Mouse (Mus musculus) thymus, postnatal 0 days (tissue): Measurements from ENCODE around the gene Fuca2. TPM values are rescaled to one million over a fixed set of nuclear protein-coding genes. Genes with fewer than 3 reads are reported as not detected.
"Not testable (repeated sequence)": the region's sequence is repeated elsewhere in the genome, so short reads cannot be mapped to it uniquely, and the experiment has no call there.

Source experiments
- DNase-seq: peaks from one replicate; pipeline ENCODE4 v3.0.0-alpha.2; 2015; ENCODE audit warnings: low spot score
- polyA plus RNA-seq: library from polyadenylated mRNA; unstranded; fragments of >200 nt; fragmentation: Nextera tagmentation; extraction: Ambion mirVana; gene quantifications from 2 replicates; pipeline ENCODE4 v1.2.1, GENCODE M21; 2015

Fuca2 gene
- 50.9 and 53.1 TPM in 2 replicates for polyA plus RNA-seq

DNA sequence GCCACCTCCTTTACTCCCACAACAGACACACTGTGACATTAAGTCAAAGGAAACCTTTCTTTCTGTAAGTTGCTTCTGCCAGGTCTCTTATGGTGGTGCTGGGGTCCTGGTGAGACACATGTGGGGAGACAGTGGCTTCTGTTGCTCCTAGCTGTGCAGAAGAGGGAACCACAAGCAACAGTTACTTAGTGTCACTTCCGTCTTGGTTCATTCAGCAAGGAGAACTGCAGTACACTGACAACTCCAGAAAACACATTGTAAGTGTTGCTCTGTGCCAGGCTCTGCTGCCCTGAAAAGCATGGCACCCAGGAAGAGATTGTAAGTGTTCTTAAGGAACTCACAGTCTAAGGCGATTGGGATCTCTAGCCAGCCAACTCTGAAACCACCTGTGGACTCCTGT lies at the start of gene Fuca2:
Gene Fuca2, plus strand, starts transcription at position 210 of the 400 bp plus-strand sequence.
- DNase-seq: peak; percentile 58

GRCm38 (mm10) chr10:13451640-13452039 lies 47.7 kb upstream of the Fuca2 start:
- DNase-seq: no peak

- no peak for DNase-seq
Observed at GRCm38 (mm10) chr10:13453200-13453990, 45.9 kb upstream of the Fuca2 start.

GRCm38 (mm10) chr10:13464295-13464694 lies 35.0 kb upstream of the Fuca2 start:
- not testable (repeated sequence) for DNase-seq

- DNase-seq: no peak
Observed at GRCm38 (mm10) chr10:13466925-13467324, 32.4 kb upstream of the Fuca2 start.

GRCm38 (mm10) chr10:13468025-13468529 lies 31.3 kb upstream of the Fuca2 start:
- DNase-seq: not testable (repeated sequence)

DNA sequence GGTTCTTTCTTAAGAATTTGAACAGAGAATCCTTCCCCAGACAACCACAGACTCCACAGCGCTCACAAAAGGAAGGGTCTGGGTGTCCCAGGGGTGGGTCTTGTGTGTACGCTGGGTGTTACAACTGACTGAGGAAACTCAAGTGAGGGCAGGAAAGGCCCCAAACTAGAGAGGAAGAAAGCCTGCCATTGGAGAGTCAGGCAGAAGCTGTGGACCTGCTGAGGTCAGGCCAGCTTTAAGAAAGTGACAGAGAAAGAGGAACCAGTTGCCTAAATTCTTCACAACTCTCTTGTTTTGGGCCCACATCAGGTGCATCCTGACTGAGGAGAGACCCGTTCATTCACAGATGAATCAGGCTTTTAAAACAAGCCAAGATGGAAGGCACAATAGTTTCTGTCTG lies 29.1 kb upstream of the Fuca2 start:
- DNase-seq: no peak

GRCm38 (mm10) chr10:13473287-13473832 lies 26.0 kb upstream of the Fuca2 start:
- DNase-seq: no peak

- peak; percentile 65 for DNase-seq
Observed at GRCm38 (mm10) chr10:13473833-13474567, 25.3 kb upstream of the Fuca2 start, which contains the start of gene Phactr2. Gene Phactr2, minus strand, starts transcription at chr10:13474412.

DNA sequence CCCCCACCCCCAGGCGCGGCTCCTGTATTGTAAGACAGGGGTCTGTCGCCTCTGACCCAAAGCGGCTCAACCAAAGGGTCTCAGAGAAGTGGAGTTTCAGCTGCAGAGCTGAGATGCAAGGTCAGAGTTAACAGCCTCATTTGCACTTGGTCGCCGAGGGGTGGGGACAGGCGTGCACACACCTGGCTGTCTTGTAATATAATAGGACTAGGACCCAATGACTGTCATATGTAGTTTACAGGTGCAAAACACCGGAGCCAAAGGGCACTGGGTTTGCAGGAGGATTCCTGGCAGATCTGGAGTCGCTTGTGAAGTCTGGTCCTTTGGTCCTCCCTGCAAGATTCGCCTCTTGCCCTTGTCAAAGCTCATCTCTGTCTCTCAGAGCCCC lies 24.8 kb upstream of the Fuca2 start:
- DNase-seq: no peak

DNA sequence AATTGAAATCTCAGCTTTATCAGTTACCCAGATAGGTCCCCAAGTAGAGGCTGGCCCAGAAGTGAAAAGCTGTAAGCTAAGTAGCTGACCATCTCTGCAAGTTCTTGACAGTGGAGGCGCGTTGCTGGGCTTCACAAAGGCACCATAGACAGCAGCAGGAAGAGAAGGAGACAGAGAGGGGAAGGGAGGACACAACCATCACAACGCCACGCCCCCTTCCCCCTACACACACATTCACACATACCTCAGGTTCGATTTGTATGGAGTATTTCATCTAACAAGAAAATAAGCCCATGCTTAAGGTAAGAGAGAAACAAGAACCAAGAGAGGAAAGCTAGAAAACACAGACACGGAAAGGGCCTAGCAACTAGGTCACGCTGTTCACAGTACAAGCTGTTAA lies 24.2 kb upstream of the Fuca2 start:
- peak; percentile 33 for DNase-seq

DNA sequence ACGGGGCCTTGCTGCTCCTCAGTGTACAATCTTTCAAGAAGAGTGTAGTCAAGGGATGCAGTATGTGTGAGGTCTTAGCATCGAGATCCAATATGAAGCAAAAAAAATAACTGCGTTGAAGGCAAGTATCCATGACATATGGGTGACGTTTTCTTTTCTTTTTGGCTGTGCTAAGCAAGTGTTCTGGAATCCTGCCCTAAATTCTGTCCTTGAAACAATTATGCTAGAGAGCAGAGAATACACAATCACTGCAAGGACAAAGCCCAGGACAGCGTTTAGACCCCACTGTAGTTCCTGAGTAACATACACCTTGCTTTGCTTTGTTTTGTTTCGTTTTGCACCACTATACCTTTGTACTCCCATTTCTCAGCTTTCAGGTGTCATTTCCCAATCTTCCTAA lies 20.0 kb upstream of the Fuca2 start:
- no peak for DNase-seq

DNA sequence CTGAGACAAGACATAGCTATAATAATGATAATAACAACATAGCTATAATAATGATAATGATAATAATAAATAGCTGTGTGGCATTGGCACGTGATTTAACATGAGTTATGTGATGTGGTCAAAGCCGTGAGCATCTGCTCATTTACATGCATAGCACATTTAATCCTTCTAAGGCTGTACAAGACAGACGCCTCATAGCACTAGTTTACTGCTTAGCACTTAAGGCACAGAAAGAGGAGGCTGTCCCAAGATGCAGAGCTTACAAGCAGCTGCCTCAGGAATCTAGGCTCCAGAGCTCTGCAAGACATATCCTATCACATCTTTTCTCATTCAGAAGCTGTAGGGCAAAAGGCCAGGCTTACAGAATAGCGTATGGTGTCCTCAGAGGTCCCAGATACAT lies 13.4 kb upstream of the Fuca2 start:
- DNase-seq: no peak

DNA sequence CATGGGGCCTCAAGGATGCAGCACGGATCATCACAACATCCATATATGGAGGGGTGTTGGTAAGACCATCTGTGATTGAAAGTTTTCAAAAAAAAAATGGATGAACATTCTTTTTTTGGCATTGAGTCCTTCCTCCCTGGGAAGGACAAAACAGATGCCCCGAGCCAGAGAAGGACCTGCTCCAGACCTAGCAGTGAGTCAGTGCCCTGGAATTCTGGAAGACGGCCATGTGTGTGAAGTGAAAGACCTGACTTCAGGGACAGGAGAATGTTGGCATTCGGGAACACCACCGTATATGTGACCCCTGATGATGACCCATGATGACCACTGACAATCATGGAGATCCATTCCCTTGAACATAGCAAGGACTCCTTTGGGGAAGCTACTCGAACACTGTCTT lies 9.7 kb upstream of the Fuca2 start:
- DNase-seq: no peak

GRCm38 (mm10) chr10:13493978-13494686 lies 5.2 kb upstream of the Fuca2 start:
- no peak for DNase-seq

- DNase-seq: no peak
Observed at GRCm38 (mm10) chr10:13496315-13496714, 3.0 kb upstream of the Fuca2 start.

GRCm38 (mm10) chr10:13500473-13500872 lies 1.1 kb downstream of the Fuca2 start:
- DNase-seq: no peak

DNA sequence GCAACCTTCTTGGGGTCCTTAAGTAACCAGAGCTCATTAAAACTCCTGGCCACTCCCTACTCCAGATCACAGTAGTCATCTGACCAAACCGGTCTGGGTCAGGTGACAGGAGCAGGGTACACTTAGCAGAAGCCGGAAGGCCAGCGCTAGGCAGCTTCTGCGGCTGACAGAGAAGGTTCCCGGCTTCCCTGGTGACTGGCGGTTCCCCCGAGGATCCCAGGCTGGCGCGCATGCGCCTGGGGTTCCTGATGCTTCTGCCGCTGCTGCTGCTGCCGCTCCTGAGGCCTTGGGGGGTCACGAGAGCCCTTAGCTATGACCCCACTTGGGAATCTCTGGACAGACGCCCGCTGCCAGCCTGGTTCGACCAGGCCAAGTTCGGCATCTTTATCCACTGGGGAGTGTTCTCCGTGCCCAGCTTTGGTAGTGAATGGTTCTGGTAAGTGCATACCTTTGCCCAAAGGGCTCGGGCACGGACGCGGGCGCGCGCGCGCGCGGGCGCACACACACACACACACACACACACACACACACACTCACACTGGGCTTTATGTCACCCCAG lies 1.7 kb downstream of the Fuca2 start:
- DNase-seq: peak; percentile 90

GRCm38 (mm10) chr10:13501533-13501932 lies 2.2 kb downstream of the Fuca2 start:
- not testable (repeated sequence) for DNase-seq

- DNase-seq: no peak
Observed at GRCm38 (mm10) chr10:13502371-13502770, 3.0 kb downstream of the Fuca2 start.

DNA sequence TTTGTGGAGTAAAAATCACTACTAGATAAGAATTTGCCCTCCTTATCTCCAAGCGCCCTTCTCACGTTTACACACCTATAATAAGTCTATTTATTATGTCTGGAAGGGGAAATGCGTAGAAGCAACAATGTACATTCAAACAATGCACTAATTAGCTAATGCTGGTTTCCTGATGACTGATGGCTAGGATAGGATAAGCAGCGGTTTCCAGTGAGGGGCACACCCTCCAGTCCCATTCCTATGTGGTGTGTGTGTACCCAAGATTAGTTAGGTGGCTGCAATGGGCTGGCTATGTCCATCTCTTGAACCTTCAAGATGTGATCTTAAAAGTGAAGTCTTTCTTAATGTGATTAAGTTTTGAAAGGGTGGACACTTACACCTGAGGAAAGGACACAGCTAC lies 22.5 kb downstream of the Fuca2 start:
- DNase-seq: no peak
